Mouse (Mus musculus) C3H10T1/2 (cell line): ENCODE data around the gene Sh2d2a. TPM values are rescaled to one million over a fixed set of nuclear protein-coding genes. Genes with fewer than 3 reads are reported as not detected.

ENCODE experiments used
- polyA plus RNA-seq, 2 experiments: library from polyadenylated mRNA; unstranded; fragments of >200 nt; fragmentation: generic; extraction: Trizol; gene quantifications; one replicate each; pipeline ENCODE4 v1.2.1; 2012; ENCODE audit warnings: missing spikeins in 2 of 2

The Sh2d2a gene
- under 1 TPM in 1 of 2 experiments, not detected in 1; 0.01 TPM for polyA plus RNA-seq

GRCm38 (mm10) chr3:87846650-87847110 is at the start of gene Sh2d2a:
Gene Sh2d2a (plus strand): TSS chr3:87846755.

GRCm38 (mm10) chr3:87824206-87824605 is 22.3 kb upstream of the Sh2d2a start, which contains the start of gene Pear1:
Gene Pear1 (minus strand): TSS chr3:87824306.

GRCm38 (mm10) chr3:87885281-87886003 is 38.9 kb downstream of the Sh2d2a start, which contains the start of gene Prcc:
Gene Prcc (minus strand): TSS chr3:87885608.

Other genes starting within 250 kb of the Sh2d2a start
- 10 to 100 TPM in 1 of 2 experiments, under 1 TPM in 1; 0.95 to 10.5 TPM for gene Arhgef11, start 229.2 kb upstream of the Sh2d2a start, polyA plus RNA-seq
- gene Lrrc71, start 98.1 kb upstream of the Sh2d2a start, polyA plus RNA-seq, result under 1 TPM; 0.28 to 0.38 TPM
- gene Ntrk1, start 51.6 kb upstream of the Sh2d2a start, polyA plus RNA-seq, result not detected
- gene Insrr, start 49.8 kb upstream of the Sh2d2a start, polyA plus RNA-seq, result not detected
- 10 to 100 TPM; 13.4 to 32.4 TPM for gene Pear1, start 22.4 kb upstream of the Sh2d2a start, polyA plus RNA-seq
- gene Prcc, start 38.9 kb downstream of the Sh2d2a start, polyA plus RNA-seq, result 10 to 100 TPM; 30.7 to 50.3 TPM
- gene Hdgf, start 59.6 kb downstream of the Sh2d2a start, polyA plus RNA-seq, result 100 to 1,000 TPM; 155 to 249 TPM
- 10 to 100 TPM; 55.0 to 92.7 TPM for gene Mrpl24, start 72.8 kb downstream of the Sh2d2a start, polyA plus RNA-seq
- 10 to 100 TPM in 1 of 2 experiments, 1 to 10 TPM in 1; 3.8 to 16.4 TPM for gene Isg20l2, start 83.6 kb downstream of the Sh2d2a start, polyA plus RNA-seq
- gene Rrnad1, start 84.0 kb downstream of the Sh2d2a start, polyA plus RNA-seq, result 1 to 10 TPM; 1.3 to 9.6 TPM
- 1 to 10 TPM; 1.8 to 6.7 TPM for gene Crabp2, start 101.9 kb downstream of the Sh2d2a start, polyA plus RNA-seq
- gene Nes, start 124.3 kb downstream of the Sh2d2a start, polyA plus RNA-seq, result 1 to 10 TPM; 1.6 to 1.9 TPM
- not detected for gene Bcan, start 153.5 kb downstream of the Sh2d2a start, polyA plus RNA-seq
- gene Hapln2, start 180.8 kb downstream of the Sh2d2a start, polyA plus RNA-seq, result not detected
- 1 to 10 TPM; 8.1 to 8.2 TPM for gene Gpatch4, start 196.4 kb downstream of the Sh2d2a start, polyA plus RNA-seq
- 100 to 1,000 TPM; 274 to 276 TPM for gene Naxe, start 211.7 kb downstream of the Sh2d2a start, polyA plus RNA-seq
- under 1 TPM in 1 of 2 experiments, not detected in 1; 0.05 TPM for gene Ttc24, start 231.5 kb downstream of the Sh2d2a start, polyA plus RNA-seq
- gene Iqgap3, start 235.2 kb downstream of the Sh2d2a start, polyA plus RNA-seq, result 10 to 100 TPM; 24.1 to 30.5 TPM